Mouse (Mus musculus) 416B (cell line): Measurements from ENCODE around the gene Cd19.
A peak's percentile ranks its signal among the peaks of the same experiment; 100 is the strongest.
"Not testable (repeated sequence)": the region's sequence is repeated elsewhere in the genome, so short reads cannot be mapped to it uniquely, and the experiment has no call there.

ENCODE experiments used
- DNase-seq: peaks from one replicate; pipeline ENCODE4 v3.0.0; 2011; ENCODE audit warnings: low read depth

The Cd19 gene

GRCm38 (mm10) chr7:126434726-126435125, 20.0 kb upstream of the Cd19 start:
- DNase-seq = no peak

DNA sequence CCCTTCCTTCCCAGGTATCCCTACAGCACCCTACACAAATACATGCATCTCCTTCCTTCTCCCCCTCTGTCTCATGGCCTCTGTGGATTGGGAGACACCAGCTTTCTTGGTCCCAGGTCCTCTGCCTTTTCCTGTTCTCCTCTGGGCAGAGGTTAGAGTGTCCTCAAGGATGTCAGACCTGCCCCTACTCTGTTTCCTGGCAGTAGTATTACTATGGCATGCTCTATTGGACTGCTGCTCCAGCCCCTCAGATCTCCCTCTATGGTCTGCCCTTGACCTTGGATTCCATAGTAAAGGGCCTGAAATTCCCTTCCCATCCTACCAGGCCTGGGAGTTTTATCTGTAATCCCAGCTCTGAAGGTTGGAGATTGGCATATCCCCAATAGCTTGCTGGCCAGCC, 15.5 kb upstream of the Cd19 start:
- no peak for DNase-seq

- DNase-seq = no peak
Measured at GRCm38 (mm10) chr7:126429503-126429898, 14.8 kb upstream of the Cd19 start.

- peak; percentile 92 for DNase-seq
Measured at GRCm38 (mm10) chr7:126428631-126429502, 14.2 kb upstream of the Cd19 start, which contains the start of gene Rabep2. TSS of gene Rabep2 (plus strand) at chr7:126428759.

- DNase-seq = peak; percentile 58
Measured at GRCm38 (mm10) chr7:126428154-126428553, 13.5 kb upstream of the Cd19 start.

GRCm38 (mm10) chr7:126427323-126427860, 12.7 kb upstream of the Cd19 start:
- DNase-seq = no peak

DNA sequence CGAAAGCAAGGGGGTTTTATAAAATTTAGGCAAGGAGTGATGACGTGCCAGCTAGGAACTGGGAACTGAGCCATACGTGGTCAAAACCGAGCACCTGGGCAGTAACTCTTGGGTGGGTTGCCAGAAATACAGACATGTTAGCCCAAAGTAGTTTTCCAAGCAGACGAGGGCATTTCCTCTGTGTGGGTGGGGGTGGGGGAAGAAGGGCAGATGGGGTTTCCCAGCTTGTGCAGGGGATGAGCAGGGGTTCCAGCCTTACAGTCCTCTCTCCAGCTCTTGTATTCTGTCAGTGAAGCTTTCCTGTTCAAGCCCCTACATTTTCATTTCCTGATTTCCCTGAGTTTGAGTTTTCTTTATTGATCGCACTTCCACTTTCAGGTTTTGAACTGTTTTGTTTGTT, 9.5 kb upstream of the Cd19 start:
- no peak for DNase-seq

DNA sequence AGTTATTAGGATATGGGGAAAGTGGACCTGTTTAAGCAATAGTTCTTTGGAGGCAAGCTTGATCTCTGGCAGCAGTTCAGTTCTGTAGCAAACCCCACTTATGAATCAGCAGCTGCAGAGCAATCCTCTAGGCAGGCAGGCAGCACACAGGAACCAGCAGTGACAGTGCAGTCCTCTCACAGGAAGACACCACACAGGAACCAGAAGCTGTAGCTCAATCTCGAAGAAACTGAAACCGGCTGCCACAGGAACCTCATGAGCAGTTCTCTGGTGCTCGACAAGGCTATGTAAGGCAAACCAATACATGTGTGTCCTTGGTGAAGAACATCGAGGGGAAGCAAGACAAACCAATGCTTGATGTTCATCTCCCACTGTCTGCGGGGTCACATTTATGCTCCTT, 7.1 kb upstream of the Cd19 start:
- DNase-seq = peak; percentile 74

DNA sequence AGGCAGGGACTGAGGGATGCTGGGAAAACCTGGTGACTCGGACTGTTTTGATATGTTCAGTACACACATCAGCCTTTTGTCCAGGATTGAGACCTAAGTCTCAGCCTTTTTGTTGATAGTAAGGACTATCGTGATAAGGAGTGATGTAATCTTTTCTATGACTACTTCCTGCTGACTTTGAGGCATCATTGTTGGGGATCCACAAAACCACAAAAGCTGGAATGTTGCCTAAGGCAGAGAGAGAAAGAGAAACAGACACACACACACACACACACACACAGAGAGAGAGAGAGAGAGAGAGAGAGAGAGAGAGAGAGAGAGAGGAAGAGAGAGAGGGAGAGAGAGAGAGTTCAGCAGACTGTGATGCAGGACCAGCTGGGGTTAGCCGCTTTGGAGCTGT, 3.8 kb upstream of the Cd19 start:
- DNase-seq = peak; percentile 68

GRCm38 (mm10) chr7:126417606-126418005, 2.9 kb upstream of the Cd19 start:
- no peak for DNase-seq

DNA sequence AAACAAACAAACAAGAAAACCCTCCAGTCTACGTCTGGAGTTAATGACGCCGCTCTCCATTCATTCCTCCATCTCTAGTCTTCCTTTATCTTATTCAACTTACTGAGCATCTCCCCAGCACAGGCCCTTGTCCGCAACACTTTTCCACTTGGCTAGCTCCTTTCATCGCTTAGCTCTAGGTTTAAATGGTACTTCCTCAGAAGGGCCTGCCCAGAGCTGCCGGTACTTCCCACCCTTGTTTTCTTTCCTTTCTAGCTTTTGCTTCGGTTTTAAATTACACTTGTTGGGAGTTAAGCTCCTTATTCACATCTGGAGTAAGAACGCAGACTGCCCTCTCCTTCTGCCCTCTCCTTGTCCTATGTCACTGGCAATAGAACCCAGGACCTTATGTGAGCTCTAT, 2.4 kb upstream of the Cd19 start:
- no peak for DNase-seq

GRCm38 (mm10) chr7:126416615-126417014, 1.9 kb upstream of the Cd19 start:
- peak; percentile 23 for DNase-seq

- DNase-seq = no peak
Measured at GRCm38 (mm10) chr7:126411061-126411460, 3.6 kb downstream of the Cd19 start.

- no peak for DNase-seq
Measured at GRCm38 (mm10) chr7:126408686-126409085, 6.0 kb downstream of the Cd19 start.

DNA sequence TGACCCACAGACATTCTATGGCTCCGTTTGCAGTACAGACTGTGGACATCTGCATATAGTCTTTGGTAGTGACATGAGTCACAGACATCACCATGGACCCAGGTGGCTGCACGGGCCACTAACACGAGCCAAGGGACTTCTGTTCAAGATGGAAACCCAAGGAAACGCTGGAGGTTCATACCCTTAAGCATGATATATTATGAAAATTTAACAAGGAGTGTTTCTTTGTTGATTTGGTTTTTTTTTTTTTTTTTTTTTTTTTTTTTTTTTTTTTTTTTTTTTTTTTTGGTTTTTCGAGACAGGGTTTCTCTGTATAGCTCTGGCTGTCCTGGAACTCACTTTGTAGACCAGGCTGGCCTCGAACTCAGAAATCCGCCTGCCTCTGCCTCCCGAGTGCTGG, 12.2 kb downstream of the Cd19 start:
- not testable (repeated sequence) for DNase-seq

DNA sequence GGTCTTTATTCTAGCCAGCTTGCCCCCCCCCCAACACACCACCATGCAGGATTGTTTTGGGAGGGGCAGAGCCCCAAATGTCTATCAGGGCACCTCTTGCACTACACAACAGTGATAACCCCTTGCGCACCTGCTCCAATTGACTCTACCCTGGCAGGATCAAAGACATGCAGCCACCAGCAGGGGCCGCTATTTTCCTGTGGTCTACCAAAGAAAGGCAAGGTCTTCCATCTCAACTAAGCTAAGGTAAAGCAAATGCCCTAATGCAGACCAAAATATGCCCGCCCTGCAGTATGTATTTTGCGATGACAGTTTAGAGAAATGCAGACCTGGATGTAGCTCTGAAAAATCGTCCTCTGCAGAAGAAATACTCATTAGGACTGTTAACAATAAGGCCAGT, 15.1 kb downstream of the Cd19 start:
- peak; percentile 90 for DNase-seq

- peak; percentile 37 for DNase-seq
Measured at GRCm38 (mm10) chr7:126397822-126398221, 16.9 kb downstream of the Cd19 start.

DNA sequence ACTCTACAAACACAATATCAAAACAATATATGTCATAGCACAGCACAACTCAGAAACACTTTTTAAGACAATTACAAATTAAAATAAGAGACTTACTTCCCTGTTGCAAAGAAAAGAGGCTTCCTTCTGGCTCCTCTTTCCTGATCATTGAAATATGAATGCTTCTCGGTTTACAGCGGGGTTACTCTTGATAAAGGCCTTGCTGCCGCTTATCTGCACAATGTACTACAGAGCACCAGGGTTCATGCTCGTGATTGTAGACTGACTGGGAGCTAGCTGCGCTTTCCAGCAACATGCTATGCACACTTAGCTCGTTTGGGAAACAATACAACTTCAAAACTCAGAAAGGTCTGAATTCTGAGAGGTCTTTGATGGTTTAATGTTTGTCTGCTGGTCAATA, 17.5 kb downstream of the Cd19 start:
- DNase-seq = no peak

GRCm38 (mm10) chr7:126396298-126397119, 18.2 kb downstream of the Cd19 start, which contains the start of gene Nfatc2ip:
TSS of gene Nfatc2ip (minus strand) at chr7:126396737.
- peak; percentile 100 for DNase-seq

GRCm38 (mm10) chr7:126392086-126392884, 22.4 kb downstream of the Cd19 start:
- not testable (repeated sequence) for DNase-seq

GRCm38 (mm10) chr7:126388185-126388584, 26.5 kb downstream of the Cd19 start:
- DNase-seq = no peak

DNA sequence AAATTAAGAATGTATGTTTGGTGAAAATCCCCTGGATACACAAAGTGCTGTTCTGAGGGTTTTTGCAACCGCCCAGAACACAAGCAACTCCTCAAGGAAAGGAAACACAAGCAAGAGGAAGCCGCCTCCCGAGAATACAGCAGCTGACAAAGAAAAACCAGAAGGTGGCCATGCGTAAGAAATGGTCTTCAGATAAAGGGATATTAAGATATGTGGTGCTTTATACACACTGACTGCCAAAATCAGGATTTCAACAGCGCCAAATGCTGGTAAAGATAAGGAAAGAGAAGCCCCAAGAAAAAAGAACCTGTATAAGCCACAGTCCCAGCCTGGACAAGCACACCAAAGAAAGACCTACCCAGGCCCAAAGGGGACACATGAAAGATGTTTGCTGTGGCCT, 31.1 kb downstream of the Cd19 start:
- no peak for DNase-seq
